Mouse (Mus musculus): ENCODE data around the gene Cntnap5b.

Gene Cntnap5b

GRCm38 (mm10) chr1:100163588-100164357, 391.2 kb downstream of the Cntnap5b start:
- in situ Hi-C loops (cut with MboI; ENCODE audit: low sequenced_read_pairs), result no loop called here

DNA sequence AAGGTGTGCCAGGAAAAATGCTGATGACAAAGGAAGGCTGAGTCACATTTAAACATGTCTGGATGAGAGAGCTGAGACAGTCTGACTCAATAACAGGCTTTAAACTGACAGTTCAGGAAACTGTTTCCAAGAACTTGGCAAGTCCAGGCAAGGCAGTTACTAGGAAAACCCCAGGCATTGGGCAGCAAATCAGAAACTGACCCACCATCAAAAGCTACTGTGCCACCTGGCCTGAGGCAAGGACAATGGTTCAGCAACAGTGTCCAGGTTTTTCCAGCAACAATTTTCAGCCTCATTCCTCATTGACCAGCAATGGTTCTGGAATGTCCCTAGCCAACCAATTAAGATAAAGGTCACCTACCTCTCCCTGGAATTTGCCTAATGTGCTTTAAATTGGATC, 399.0 kb downstream of the Cntnap5b start:
- in situ Hi-C loops (cut with MboI; ENCODE audit: low sequenced_read_pairs), result no loop called here

DNA sequence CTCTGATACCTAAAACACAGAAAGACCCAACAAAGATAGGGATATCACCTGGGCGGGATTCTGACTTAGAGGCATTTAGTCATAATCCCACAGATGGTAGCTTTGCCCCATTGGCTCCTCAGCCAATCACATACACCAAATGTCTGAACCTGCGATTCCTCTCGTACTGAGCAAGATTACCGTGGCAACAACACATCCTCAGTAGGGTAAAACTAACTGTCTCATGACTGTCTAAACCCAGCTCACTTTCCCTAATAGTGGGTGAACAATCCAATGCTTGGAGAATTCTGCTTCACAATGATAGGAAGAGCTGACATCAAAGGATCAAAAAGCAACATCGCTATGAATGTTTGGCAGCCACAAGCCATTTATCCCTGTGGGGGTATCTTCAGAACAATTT, 407.5 kb downstream of the Cntnap5b start:
- in situ Hi-C loops (cut with MboI; ENCODE audit: low sequenced_read_pairs), result no loop called here

DNA sequence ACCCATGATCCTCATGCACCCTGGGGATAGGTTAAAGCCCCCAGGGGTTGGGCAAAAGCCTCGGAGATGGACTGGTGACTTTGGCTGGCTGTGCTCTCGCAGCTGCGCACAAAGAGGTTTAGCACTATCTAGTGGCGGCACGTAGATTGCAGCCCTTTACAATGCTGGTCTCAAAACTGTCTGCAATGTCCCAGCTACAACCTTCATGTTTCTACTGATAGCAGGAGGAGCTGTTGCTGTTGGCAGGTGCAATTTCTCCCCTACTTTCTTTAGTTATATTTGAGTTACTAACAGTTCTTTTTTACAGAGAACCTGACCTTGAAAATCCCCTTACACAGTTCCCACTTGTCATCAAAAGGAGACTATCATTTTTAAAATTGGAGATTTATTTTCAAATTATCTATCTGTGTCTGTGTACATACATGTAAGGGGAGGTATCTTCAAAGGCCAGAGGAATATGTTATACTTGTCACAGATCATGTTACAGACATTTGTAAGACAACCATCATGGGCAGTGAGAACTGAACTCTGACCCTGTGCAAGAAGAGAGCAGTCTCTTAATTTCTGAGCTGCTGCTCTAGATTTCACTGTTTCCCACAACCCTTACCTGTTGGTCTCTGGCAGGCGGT, 459.5 kb downstream of the Cntnap5b start:
- in situ Hi-C loops (cut with MboI; ENCODE audit: low sequenced_read_pairs), result no loop called here

DNA sequence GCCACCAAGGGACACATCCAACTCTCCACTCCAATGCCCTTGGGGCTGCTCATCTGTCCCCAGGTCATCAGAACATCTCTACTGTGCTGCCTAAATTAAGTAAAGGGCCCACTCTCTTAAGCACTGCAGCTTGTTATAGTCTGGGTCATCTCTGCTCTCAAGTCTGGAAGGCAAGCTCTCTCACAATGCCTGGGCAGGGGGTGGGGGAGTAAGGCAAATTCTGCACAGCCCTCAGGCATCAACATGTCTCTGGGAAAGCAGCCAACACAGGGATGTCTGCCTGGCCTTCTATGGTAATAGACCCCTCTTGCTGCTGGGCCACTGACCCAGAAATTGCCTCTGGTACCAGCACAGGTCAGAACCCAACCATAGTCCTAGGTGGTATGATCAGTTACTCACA, 479.4 kb downstream of the Cntnap5b start:
- in situ Hi-C loops (cut with MboI; ENCODE audit: low sequenced_read_pairs), result no loop called here

DNA sequence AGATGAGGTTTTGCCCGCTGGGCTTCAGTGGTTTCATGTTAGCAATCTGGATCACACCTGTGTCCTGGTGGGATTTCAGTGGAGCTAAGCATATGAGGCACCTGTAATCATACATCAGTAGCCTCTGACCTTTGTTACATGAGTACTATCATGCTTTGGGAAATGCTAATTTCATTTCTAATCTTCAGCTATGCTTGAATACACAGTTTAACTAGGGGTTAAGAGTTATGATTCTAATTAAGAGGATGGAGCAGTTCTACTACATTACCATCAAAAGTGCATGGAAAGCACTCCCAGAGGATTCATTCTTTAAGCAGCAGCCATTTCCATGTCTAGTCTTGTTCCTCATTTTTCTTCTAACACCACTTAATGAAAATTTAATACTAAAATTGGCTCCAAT, 538.1 kb downstream of the Cntnap5b start:
- in situ Hi-C loops (cut with MboI; ENCODE audit: low sequenced_read_pairs), result no loop called here

DNA sequence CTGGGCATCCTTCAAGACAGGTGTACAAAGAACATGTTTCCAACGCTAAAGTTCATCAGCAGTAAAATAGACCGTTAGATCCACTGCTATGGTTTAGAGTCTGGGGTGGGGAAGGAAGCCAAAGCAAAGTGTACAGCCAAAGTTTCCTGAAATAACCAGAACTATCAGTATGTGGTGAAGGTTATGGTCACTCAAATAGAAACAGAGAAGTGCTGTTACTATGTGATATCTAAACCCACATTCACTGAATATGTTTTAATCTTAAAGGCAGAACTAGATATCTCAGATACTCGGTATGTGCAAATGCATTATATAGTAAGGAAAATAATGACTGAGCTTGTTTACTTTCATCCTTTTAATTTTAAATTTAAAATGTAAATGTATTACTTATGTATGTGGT, 558.5 kb downstream of the Cntnap5b start:
- in situ Hi-C loops (cut with MboI; ENCODE audit: low sequenced_read_pairs), result no loop called here

- in situ Hi-C loops (cut with MboI; ENCODE audit: low sequenced_read_pairs), result no loop called here
Measured at GRCm38 (mm10) chr1:100369415-100370113, 597.0 kb downstream of the Cntnap5b start.

DNA sequence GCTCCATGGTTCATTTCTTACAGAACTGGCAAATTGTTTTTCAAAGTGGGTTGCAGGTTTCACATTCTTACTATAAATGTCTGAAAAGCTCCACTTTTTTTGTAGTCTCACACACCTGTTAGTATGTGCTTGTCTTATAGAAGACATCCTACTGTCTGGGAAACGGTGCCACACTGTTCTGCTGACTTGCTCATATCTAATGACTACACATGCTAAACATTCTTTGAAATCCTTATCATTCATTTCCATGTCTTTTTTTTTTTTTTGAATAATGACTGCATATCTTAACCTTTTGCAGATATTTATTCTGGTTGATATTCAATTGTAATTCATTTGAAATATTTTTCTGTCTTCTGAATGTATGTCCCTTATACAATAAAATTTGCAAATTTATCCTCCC, 613.7 kb downstream of the Cntnap5b start:
- in situ Hi-C loops (cut with MboI; ENCODE audit: low sequenced_read_pairs), result no loop called here

DNA sequence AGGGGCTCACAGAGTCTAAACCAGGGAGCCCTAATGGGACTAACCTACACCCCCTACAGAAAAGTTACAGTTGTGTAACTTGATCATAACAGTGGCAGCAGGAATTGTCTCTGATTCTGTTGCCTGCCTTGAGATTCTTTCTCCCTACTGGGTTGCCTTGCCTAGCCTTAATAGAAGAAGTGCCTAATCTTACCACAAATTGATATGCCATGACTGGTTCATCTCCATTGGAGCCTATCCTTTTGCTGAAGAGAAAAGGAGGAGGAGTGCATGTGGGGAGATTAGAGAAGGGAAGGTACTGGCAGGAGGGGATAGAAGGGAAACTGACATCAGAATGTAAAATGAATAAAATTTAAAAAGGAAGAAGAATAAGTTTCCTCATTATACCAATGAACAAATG, 621.5 kb downstream of the Cntnap5b start:
- in situ Hi-C loops (cut with MboI; ENCODE audit: low sequenced_read_pairs), result no loop called here

- in situ Hi-C loops (cut with MboI; ENCODE audit: low sequenced_read_pairs), result no loop called here
Measured at GRCm38 (mm10) chr1:100416658-100417224, 644.2 kb downstream of the Cntnap5b start.

- in situ Hi-C loops (cut with MboI; ENCODE audit: low sequenced_read_pairs), result no loop called here
Measured at GRCm38 (mm10) chr1:100430038-100430774, 657.6 kb downstream of the Cntnap5b start.

DNA sequence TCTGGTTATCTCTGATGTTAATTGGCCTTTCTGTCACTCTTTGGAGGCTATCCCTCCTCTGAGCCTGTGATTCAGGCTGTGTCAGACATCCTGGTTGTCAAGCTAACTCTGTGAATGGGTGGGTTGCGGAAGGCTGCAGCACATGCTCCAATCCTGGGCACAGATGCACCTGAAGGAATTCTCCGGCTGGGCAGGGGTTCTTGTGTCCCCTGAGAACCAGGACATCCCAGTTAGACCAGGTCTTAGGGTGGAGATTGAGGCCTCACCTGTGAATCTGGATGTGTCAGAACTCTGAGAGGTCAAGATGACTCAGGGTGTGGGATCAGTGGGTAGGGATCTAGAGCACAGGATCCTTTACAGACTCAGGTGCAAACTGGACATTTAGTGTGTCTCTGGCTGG, 691.3 kb downstream of the Cntnap5b start:
- in situ Hi-C loops (cut with MboI; ENCODE audit: low sequenced_read_pairs), result no loop called here

- in situ Hi-C loops (cut with MboI; ENCODE audit: low sequenced_read_pairs), result no loop called here
Measured at GRCm38 (mm10) chr1:100465226-100465625, 692.7 kb downstream of the Cntnap5b start.

DNA sequence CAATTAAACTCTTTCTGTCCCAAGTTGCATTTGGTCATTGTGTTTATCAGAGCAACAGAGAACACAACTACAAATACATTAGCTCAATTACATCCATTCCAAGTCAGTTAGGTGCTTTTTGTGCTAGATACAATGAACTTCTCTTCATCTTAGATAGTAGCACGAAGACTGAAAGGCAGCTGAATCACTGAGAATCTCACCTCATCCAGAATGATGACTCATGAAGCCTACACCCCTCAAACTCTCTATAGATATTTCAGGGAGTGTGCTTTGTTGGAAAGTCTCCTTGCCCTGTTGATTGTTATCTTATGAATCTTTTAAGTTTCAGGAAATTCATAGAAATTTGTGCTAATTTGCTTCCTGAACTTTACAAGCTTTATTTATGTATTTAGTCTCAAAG, 695.0 kb downstream of the Cntnap5b start:
- in situ Hi-C loops (cut with MboI; ENCODE audit: low sequenced_read_pairs), result no loop called here

- in situ Hi-C loops (cut with MboI; ENCODE audit: low sequenced_read_pairs), result no loop called here
Measured at GRCm38 (mm10) chr1:100509866-100510265, 737.3 kb downstream of the Cntnap5b start.

Data from CH12F3 (cell line).